Mouse (Mus musculus) limb, embryonic 10.5 days (tissue): ENCODE measurements around the gene Tspan5. TPM values are rescaled to one million over a fixed set of nuclear protein-coding genes. Genes with fewer than 3 reads are reported as not detected.

ENCODE experiments used
- DNase-seq: peaks from one replicate; pipeline ENCODE4 v3.0.0-alpha.2; 2017; ENCODE audit warnings: low spot score
- H3K27ac ChIP-seq: fragments of 300-500 bp; sonication (generic); 2 replicates; pipeline ENCODE4 v1.5.1; 2016; ENCODE audit warnings: mild to moderate bottlenecking
- H3K27me3 ChIP-seq: fragments of 300-500 bp; sonication (generic); 2 replicates; pipeline ENCODE4 v1.6.1; 2016; ENCODE audit warnings: low read depth, mild to moderate bottlenecking; ENCODE audit not compliant: poor library complexity, severe bottlenecking
- H3K36me3 ChIP-seq: fragments of 300-500 bp; sonication (generic); 2 replicates; pipeline ENCODE4 v1.6.1; 2016; ENCODE audit warnings: mild to moderate bottlenecking, moderate library complexity
- H3K4me1 ChIP-seq: fragments of 300-500 bp; sonication (generic); 2 replicates; pipeline ENCODE4 v1.6.1; 2016
- H3K4me3 ChIP-seq: fragments of 300-500 bp; sonication (generic); 2 replicates; pipeline ENCODE4 v1.5.1; 2016; ENCODE audit warnings: mild to moderate bottlenecking, moderate library complexity
- H3K9me3 ChIP-seq: fragments of 300-500 bp; sonication (generic); replicated peaks from 2 replicates; pipeline ENCODE4 v1.6.1; 2016; ENCODE audit warnings: mild to moderate bottlenecking
- WGBS: fragments of 180-500 bp; shearing (Covaris S2); methylation state at CpG from one replicate; pipeline ENCODE4 v1.1.7; 2016; 5-methylcytosine and 5-hydroxymethylcytosine counted together
- polyA plus RNA-seq: library from polyadenylated mRNA; unstranded; fragments of >200 nt; fragmentation: Nextera tagmentation; extraction: Ambion mirVana; gene quantifications from 2 replicates; pipeline ENCODE4 v1.2.1, GENCODE M21; 2016

The Tspan5 gene
- polyA plus RNA-seq, 1 experiment from 2014 or later = 16.6 TPM

- Histone ChIP-seq H3K36me3 (no peaks in the 10 kb centered on the region), H3K27me3 (no peaks in the 10 kb centered on the region), H3K4me3 (no peak overlapping the region), H3K9me3 (no peaks in the 10 kb centered on the region), H3K27ac (no peak overlapping the region), H3K4me1 (peaks cover 25% of the 10 kb centered on the region)
- no peak for DNase-seq
- WGBS = 86% methylated on average over 3 of the region's 3 CpGs
Observed at GRCm38 (mm10) chr3:138764782-138765181, 22.8 kb downstream of the Tspan5 start.

DNA sequence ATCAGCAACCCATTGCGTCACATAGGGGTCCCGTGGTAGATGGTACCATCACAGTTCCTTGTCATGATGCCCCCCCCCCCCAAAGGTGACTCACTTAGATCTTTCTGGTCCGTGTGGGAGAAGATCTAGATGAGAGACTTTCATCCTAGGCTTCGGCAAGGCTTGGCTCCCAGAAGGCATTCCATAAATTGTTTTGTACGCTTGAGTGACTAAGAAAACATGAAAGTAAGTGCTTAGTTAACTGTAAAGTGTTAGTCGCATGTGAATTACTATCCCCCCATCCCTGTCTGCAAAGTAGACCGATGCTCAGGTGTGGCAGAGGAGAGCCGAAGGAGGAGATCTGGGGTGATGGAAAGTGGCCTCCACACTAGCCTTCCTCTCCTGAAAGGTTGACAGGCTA is 25.0 kb downstream of the Tspan5 start:
- WGBS = 88% methylated on average over 8 of the region's 8 CpGs
- Histone ChIP-seq H3K9me3 (no peaks in the 10 kb centered on the region), H3K27me3 (no peaks in the 10 kb centered on the region), H3K4me1 (peaks cover 5% of the 10 kb centered on the region), H3K36me3 (no peaks in the 10 kb centered on the region), H3K27ac (no peak overlapping the region), H3K4me3 (no peak overlapping the region)
- no peak for DNase-seq

- Histone ChIP-seq H3K4me3 (no peak overlapping the region), H3K4me1 (peaks cover 6% of the 10 kb centered on the region), H3K27ac (no peak overlapping the region), H3K27me3 (no peaks in the 10 kb centered on the region), H3K36me3 (no peaks in the 10 kb centered on the region), H3K9me3 (no peaks in the 10 kb centered on the region)
- 74% methylated on average over 12 of the region's 12 CpGs for WGBS
- DNase-seq = no peak
Observed at GRCm38 (mm10) chr3:138768541-138769093, 26.6 kb downstream of the Tspan5 start.

- no peaks in the 10 kb centered on the region for H3K9me3 ChIP-seq
- WGBS = 88% methylated on average over 10 of the region's 10 CpGs
- H3K36me3 ChIP-seq = no peaks in the 10 kb centered on the region
- peaks cover 26% of the 10 kb centered on the region for H3K4me1 ChIP-seq
- DNase-seq = no peak
- H3K27me3 ChIP-seq = no peaks in the 10 kb centered on the region
- H3K4me3 ChIP-seq = no peak overlapping the region
- H3K27ac ChIP-seq = no peak overlapping the region
Observed at GRCm38 (mm10) chr3:138770650-138771331, 28.8 kb downstream of the Tspan5 start.

- Histone ChIP-seq H3K4me3 (no peak overlapping the region), H3K4me1 (peaks cover 36% of the 10 kb centered on the region), H3K36me3 (no peaks in the 10 kb centered on the region), H3K9me3 (no peaks in the 10 kb centered on the region), H3K27me3 (no peaks in the 10 kb centered on the region), H3K27ac (no peak overlapping the region)
- DNase-seq = no peak
- WGBS = 78% methylated on average over 12 of the region's 12 CpGs
Observed at GRCm38 (mm10) chr3:138771549-138772333, 29.7 kb downstream of the Tspan5 start.

DNA sequence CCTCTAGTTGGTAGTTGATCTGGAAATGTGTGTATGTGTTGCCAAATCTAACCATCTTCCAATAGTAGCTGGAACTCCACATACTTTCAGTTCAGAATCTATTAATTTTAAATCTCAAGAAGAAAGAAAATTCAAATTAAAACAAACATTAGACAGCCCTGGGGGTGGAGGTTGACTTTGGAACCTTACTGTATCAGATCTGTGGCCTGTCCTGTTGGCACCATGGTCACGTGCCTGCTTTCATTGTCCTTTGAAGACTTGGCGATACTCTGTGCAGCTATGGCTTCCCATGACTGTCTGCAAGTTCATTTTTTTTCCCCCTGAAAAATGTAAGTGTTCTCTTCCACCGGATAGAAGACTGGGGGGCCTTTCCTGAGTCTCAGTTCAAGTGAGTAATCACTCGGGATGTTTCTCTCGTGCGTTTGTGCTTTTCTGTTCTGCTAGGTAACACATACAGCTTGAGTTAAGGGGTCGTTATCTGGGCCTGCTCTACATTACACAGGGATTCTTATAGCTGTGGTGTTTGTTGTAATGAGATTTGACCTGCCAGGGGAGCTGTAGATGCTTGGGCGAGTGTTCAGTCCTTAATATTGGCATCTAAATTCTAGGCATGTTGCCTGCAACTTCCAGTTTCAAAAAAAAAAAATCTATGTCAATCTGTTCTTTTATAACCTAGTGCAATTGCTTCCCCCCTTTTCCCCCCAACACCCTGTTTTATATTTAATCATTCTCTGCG is 32.0 kb downstream of the Tspan5 start:
- peaks cover 42% of the 10 kb centered on the region for H3K4me1 ChIP-seq
- no peaks in the 10 kb centered on the region for H3K27me3 ChIP-seq
- no peaks in the 10 kb centered on the region for H3K36me3 ChIP-seq
- H3K27ac ChIP-seq = no peak overlapping the region
- H3K9me3 ChIP-seq = no peaks in the 10 kb centered on the region
- DNase-seq = no peak
- H3K4me3 ChIP-seq = no peak overlapping the region
- WGBS = 50% methylated on average over 9 of the region's 9 CpGs

GRCm38 (mm10) chr3:138774607-138774943 is 32.6 kb downstream of the Tspan5 start:
- peaks cover 47% of the 10 kb centered on the region for H3K4me1 ChIP-seq
- no peaks in the 10 kb centered on the region for H3K27me3 ChIP-seq
- no peak for DNase-seq
- no peak overlapping the region for H3K27ac ChIP-seq
- no peaks in the 10 kb centered on the region for H3K36me3 ChIP-seq
- WGBS = 70% methylated on average over 4 of the region's 4 CpGs
- no peaks in the 10 kb centered on the region for H3K9me3 ChIP-seq
- H3K4me3 ChIP-seq = no peak overlapping the region

DNA sequence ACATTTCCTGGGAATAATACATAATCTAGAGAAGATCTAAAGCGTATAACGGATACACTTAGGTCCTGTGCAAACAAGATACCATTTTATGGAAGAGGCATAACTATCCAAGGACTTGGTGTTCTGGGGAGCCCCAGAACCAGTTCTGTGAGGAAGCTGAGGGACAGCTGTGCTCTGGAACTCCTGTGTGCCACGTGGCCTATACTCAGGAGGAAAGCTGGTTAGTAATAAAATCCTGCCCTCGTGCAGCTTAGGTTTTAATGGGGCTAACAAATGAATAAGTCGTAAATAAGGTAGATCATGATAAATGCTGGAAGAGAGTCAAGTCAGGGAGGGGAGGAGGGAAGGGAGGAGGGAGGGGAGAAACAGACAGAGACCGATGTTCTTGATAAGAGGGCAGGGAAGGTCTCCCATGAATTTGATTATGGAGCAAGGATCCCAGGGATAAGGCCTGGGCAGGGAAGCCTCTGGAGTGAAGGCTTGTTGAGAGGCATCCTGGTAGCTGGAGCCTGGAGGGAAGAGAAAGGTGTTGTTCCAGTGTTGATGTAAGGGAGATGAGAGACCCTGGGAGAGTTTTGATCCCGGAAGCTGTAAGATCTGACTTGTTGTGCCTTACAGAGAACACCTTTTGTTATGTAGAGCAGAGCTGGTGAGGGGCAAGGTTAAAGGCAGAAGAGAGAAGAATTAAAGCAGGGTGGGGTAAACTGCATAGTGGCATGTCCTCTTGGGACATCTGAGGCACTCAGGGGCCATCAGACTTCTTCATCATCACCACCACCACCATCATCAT is 34.1 kb downstream of the Tspan5 start:
- Histone ChIP-seq H3K36me3 (no peaks in the 10 kb centered on the region), H3K9me3 (no peaks in the 10 kb centered on the region), H3K4me1 (peaks cover 47% of the 10 kb centered on the region), H3K27me3 (no peaks in the 10 kb centered on the region), H3K4me3 (no peak overlapping the region), H3K27ac (no peak overlapping the region)
- 60% methylated on average over 7 of the region's 7 CpGs for WGBS
- no peak for DNase-seq

DNA sequence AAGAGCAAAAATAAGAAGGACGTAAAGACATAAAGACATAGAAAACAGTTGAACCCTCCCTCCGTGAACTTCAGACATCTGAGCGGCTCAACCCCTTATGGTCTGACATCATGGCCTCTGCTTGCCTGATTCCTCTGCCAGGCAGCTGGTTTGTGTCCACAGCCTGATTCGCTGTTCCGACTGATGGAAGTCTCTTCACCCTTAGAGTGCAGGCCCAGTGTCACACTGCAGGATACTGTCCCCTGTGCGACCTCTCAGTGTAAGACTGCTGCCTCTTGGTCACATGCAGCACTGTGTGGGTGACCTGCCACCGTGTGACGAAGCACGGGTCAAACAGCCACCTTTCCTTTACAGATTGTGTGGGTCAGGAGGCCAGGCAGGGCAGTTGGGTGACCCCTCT is 39.5 kb downstream of the Tspan5 start:
- 55% methylated on average over 9 of the region's 9 CpGs for WGBS
- H3K9me3 ChIP-seq = no peaks in the 10 kb centered on the region
- H3K27me3 ChIP-seq = no peaks in the 10 kb centered on the region
- no peak for DNase-seq
- peak overlapping the region; percentile 66; the same call in 1 of the 2 replicates for H3K27ac ChIP-seq
- H3K4me3 ChIP-seq = no peak overlapping the region
- H3K4me1 ChIP-seq = peaks cover 53% of the 10 kb centered on the region
- H3K36me3 ChIP-seq = no peaks in the 10 kb centered on the region

- Histone ChIP-seq H3K4me3 (no peak overlapping the region), H3K27me3 (no peaks in the 10 kb centered on the region), H3K27ac (no peak overlapping the region), H3K36me3 (no peaks in the 10 kb centered on the region), H3K4me1 (peaks cover 39% of the 10 kb centered on the region), H3K9me3 (no peaks in the 10 kb centered on the region)
- DNase-seq = no peak
- WGBS = 89% methylated on average over 19 of the region's 19 CpGs
Observed at GRCm38 (mm10) chr3:138783859-138784640, 42.1 kb downstream of the Tspan5 start.

GRCm38 (mm10) chr3:138784641-138785025 is 42.6 kb downstream of the Tspan5 start:
- DNase-seq = no peak
- H3K4me3 ChIP-seq = no peak overlapping the region
- H3K9me3 ChIP-seq = no peaks in the 10 kb centered on the region
- WGBS = 95% methylated on average over 7 of the region's 7 CpGs
- H3K36me3 ChIP-seq = no peaks in the 10 kb centered on the region
- no peaks in the 10 kb centered on the region for H3K27me3 ChIP-seq
- H3K4me1 ChIP-seq = peaks cover 34% of the 10 kb centered on the region
- no peak overlapping the region for H3K27ac ChIP-seq
